Mouse (Mus musculus): ENCODE data around the gene Nr1h4.
"Not testable (repeated sequence)": the region's sequence is repeated elsewhere in the genome, so short reads cannot be mapped to it uniquely, and the experiment has no call there.

DNA sequence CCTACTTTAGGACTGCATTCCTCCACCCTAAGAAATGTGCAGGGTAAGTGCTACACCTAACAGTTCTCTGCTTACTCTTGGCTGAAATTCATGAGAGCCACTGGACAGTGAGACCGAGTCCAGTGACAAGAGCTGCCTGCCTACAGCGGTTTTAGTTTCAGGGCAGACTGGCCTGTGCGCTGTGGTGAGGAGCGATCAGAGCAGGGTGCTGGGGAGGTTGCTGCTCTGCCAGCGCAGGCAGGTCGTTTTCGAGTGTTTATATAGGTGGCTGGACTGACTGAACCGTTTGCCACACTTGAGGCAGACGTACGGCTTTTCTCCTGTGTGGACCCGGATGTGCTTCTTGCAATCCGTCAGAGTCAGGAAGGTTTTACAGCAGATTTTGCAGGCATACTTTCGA is 21.5 kb upstream of the Nr1h4 start:
- not testable (repeated sequence) for TF ChIP-seq CTCF (IDR thresholded peaks at IDR 0.05; ENCODE audit: extremely low read depth, insufficient read length, insufficient replicate concordance, low read depth, low read length); POLR2A (IDR thresholded peaks at IDR 0.05; ENCODE audit: low read depth, low read length)

Measured in small intestine, adult 2 months (tissue).